ENCODE assay signal across 24 mouse cellular contexts in the genomic region with DNA sequence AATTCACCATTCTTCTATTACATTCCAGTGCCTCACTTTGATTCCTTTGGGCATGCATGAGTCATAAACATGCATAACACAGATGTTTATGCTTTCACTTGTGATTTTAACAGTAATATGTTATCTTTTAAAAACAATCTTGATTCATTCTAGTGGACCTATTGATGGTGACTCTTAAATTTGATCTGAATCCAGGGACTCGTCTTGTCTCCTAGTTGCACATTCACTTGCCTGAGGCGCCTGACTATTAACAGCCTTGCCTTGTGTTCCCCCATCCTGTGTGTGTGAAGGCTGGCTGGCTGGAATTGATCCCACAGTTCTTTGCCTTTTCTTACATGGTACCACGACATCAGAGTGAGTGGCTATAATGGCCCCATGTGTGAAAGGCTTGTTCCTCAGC.
"Had no signal": no experiment of that assay in that cellular context is flagged by ENCODE, and none has a peak within 500 bp of the region (broad histone marks: within the 10 kb centered on the region; RNA-seq: fewer than 3 reads in every experiment).

No protein-coding gene starts in this region.

- DNase-seq: cerebellum, adult 9-11 months; cerebellum, postnatal 10 days; cerebellum, postnatal 14 days; cerebellum, postnatal 25 days; cerebellum, postnatal 36 days; embryo, embryonic 11 days; forebrain, postnatal 0 days; gastrocnemius, adult 2 months; gastrocnemius, postnatal 10 days; gastrocnemius, postnatal 14 days; gastrocnemius, postnatal 25 days; gastrocnemius, postnatal 36 days; heart, adult 11 months; heart, adult 18-20 months; heart, adult 2 months had no signal

- H3K4me3 ChIP-seq: embryonic facial prominence, embryonic 10.5 days; embryonic facial prominence, embryonic 12.5 days; embryonic facial prominence, embryonic 13.5 days; embryonic facial prominence, embryonic 15.5 days; erythroblast, embryonic 14.5 days; forebrain, embryonic 10.5 days; forebrain, embryonic 12.5 days; forebrain, embryonic 13.5 days; forebrain, embryonic 15.5 days; gastrocnemius, adult 2 months; heart, adult 2 months had no signal

- H3K27ac ChIP-seq: embryonic facial prominence, embryonic 10.5 days; embryonic facial prominence, embryonic 12.5 days; embryonic facial prominence, embryonic 13.5 days; embryonic facial prominence, embryonic 15.5 days; forebrain, embryonic 10.5 days; forebrain, embryonic 12.5 days; forebrain, embryonic 13.5 days; forebrain, embryonic 15.5 days; gastrocnemius, adult 2 months; heart, adult 2 months had no signal

- H3K36me3 ChIP-seq: embryonic facial prominence, embryonic 10.5 days; embryonic facial prominence, embryonic 12.5 days; embryonic facial prominence, embryonic 13.5 days; embryonic facial prominence, embryonic 15.5 days; forebrain, embryonic 10.5 days; forebrain, embryonic 12.5 days; forebrain, embryonic 15.5 days had no signal

- H3K27me3 ChIP-seq: embryonic facial prominence, embryonic 12.5 days; embryonic facial prominence, embryonic 13.5 days; embryonic facial prominence, embryonic 15.5 days; forebrain, embryonic 12.5 days; forebrain, embryonic 13.5 days; forebrain, embryonic 15.5 days had no signal

- H3K4me1 ChIP-seq: embryonic facial prominence, embryonic 10.5 days; embryonic facial prominence, embryonic 12.5 days; embryonic facial prominence, embryonic 13.5 days; embryonic facial prominence, embryonic 15.5 days; forebrain, embryonic 12.5 days; forebrain, embryonic 13.5 days; forebrain, embryonic 15.5 days had no signal
